25 mouse cellular contexts compared by ENCODE assay signal in genomic region chr9:67823131-67823530, GRCm38 (mm10). TPM values are rescaled to one million over a fixed set of nuclear protein-coding genes. Genes with fewer than 3 reads are reported as not detected.
A peak's percentile ranks its signal among the peaks of the same experiment; 100 is the strongest.
DNase-seq lines count a peak whose midpoint lies in the region; ATAC-seq and TF ChIP-seq lines count a peak whose summit lies in the region.
"Had no signal": no experiment of that assay in that cellular context is flagged by ENCODE, and none has a peak within 500 bp of the region (broad histone marks: within the 10 kb centered on the region; RNA-seq: fewer than 3 reads in every experiment).

No protein-coding gene starts in this region.

- H3K4me3 ChIP-seq in kidney, postnatal 0 days (replicated peaks; ENCODE audit: low read depth, low read length) = no peak overlapping the region
- no peak overlapping the region for H3K4me3 ChIP-seq in kidney, embryonic 16.5 days (ENCODE audit: low read length)
- no peak overlapping the region for H3K4me3 ChIP-seq in embryonic facial prominence, embryonic 11.5 days (ENCODE audit: low read depth, low read length)
- no peak overlapping the region for H3K4me3 ChIP-seq in gastrocnemius, adult 2 months
- no peak overlapping the region for H3K4me3 ChIP-seq in myocyte
- H3K4me3 ChIP-seq: hindbrain, embryonic 12.5 days; kidney, embryonic 15.5 days; limb, embryonic 13.5 days; liver, embryonic 12.5 days; neural tube, embryonic 15.5 days had no signal

- TF ChIP-seq CTCF in kidney, postnatal 0 days (IDR thresholded peaks at IDR 0.05; ENCODE audit: low read depth) = no peak
- no peak for TF ChIP-seq CTCF in gastrocnemius, adult 2 months (IDR thresholded peaks at IDR 0.05)

- no peaks in the 10 kb centered on the region for H3K27me3 ChIP-seq in kidney, postnatal 0 days (ENCODE audit: insufficient read depth, low read length)
- H3K27me3 ChIP-seq in kidney, embryonic 16.5 days (ENCODE audit: insufficient read depth, low read length) = no peaks in the 10 kb centered on the region
- no peaks in the 10 kb centered on the region for H3K27me3 ChIP-seq in embryonic facial prominence, embryonic 11.5 days (ENCODE audit: control insufficient read depth, insufficient read depth, low read length)
- no peaks in the 10 kb centered on the region for H3K27me3 ChIP-seq in myocyte (ENCODE audit: control insufficient read depth, insufficient read depth, insufficient read length)
- H3K27me3 ChIP-seq: hindbrain, embryonic 12.5 days; limb, embryonic 13.5 days; neural tube, embryonic 15.5 days had no signal

- H3K9me3 ChIP-seq in kidney, postnatal 0 days (replicated peaks; ENCODE audit: low read length) = no peaks in the 10 kb centered on the region
- peaks cover 3% of the 10 kb centered on the region; the same call in 1 of the 2 replicates for H3K9me3 ChIP-seq in kidney, embryonic 16.5 days (ENCODE audit: low read length)
- no peaks in the 10 kb centered on the region for H3K9me3 ChIP-seq in embryonic facial prominence, embryonic 11.5 days (replicated peaks; ENCODE audit: control insufficient read depth, low read length)
- H3K9me3 ChIP-seq: hindbrain, embryonic 12.5 days; liver, embryonic 12.5 days had no signal

- WGBS in kidney, postnatal 0 days = 32% methylated on average over 5 of the region's 5 CpGs
- 30% methylated on average over 5 of the region's 5 CpGs for whole genome bisulfite sequencing in kidney, embryonic 16.5 days
- WGBS in embryonic facial prominence, embryonic 11.5 days = 34% methylated on average over 5 of the region's 5 CpGs

- ATAC-seq in kidney, postnatal 0 days (replicated peaks; ENCODE audit: low FRiP score, low read depth) = no peak
- no peak for ATAC-seq in kidney, embryonic 16.5 days (ENCODE audit: low FRiP score, low TSS enrichment)
- no peak for ATAC-seq in embryonic facial prominence, embryonic 11.5 days (replicated peaks; ENCODE audit: insufficient number of reproducible peaks, low FRiP score, low TSS enrichment, low read depth)
- ATAC-seq in granulocyte monocyte progenitor cell, adult 5-6 weeks (replicated peaks; ENCODE audit: poor library complexity, severe bottlenecking) = no peak
- ATAC-seq: activated CD4-positive, CD25-positive, alpha-beta regulatory T cell, adult 4 months; liver, embryonic 12.5 days; midbrain, embryonic 16.5 days had no signal

- intact Hi-C loops in gastrocnemius, adult 2 months (cut with DNase I) = no loop called here

- H3K4me2 ChIP-seq in kidney, postnatal 0 days (ENCODE audit: low read length) = no peak overlapping the region
- H3K4me2 ChIP-seq in kidney, embryonic 16.5 days (replicated peaks; ENCODE audit: low read depth, low read length) = no peak overlapping the region
- no peak overlapping the region for H3K4me2 ChIP-seq in embryonic facial prominence, embryonic 11.5 days (ENCODE audit: low read depth, low read length)
- peak overlapping the region; percentile 32 for H3K4me2 ChIP-seq in myocyte (ENCODE audit: low read depth)
- H3K4me2 ChIP-seq: heart, embryonic 11.5 days; hindbrain, embryonic 12.5 days; kidney, embryonic 15.5 days; limb, embryonic 13.5 days; liver, embryonic 12.5 days; neural tube, embryonic 15.5 days had no signal

- H3K36me3 ChIP-seq in kidney, postnatal 0 days (ENCODE audit: insufficient read depth, low read length) = no peaks in the 10 kb centered on the region
- H3K36me3 ChIP-seq in kidney, embryonic 16.5 days (ENCODE audit: insufficient read depth, low read length) = no peaks in the 10 kb centered on the region
- no peaks in the 10 kb centered on the region for H3K36me3 ChIP-seq in embryonic facial prominence, embryonic 11.5 days (replicated peaks; ENCODE audit: control insufficient read depth, insufficient read depth, low read depth, low read length)
- no peaks in the 10 kb centered on the region for H3K36me3 ChIP-seq in myocyte (ENCODE audit: control insufficient read depth, insufficient read depth)
- H3K36me3 ChIP-seq: hindbrain, embryonic 12.5 days; kidney, embryonic 15.5 days; limb, embryonic 13.5 days; liver, embryonic 12.5 days; neural tube, embryonic 15.5 days had no signal

- H3K4me1 ChIP-seq in kidney, postnatal 0 days (replicated peaks; ENCODE audit: insufficient read depth, low read length) = no peaks in the 10 kb centered on the region
- H3K4me1 ChIP-seq in kidney, embryonic 16.5 days (ENCODE audit: insufficient read depth, low read length) = no peaks in the 10 kb centered on the region
- no peaks in the 10 kb centered on the region for H3K4me1 ChIP-seq in embryonic facial prominence, embryonic 11.5 days (ENCODE audit: control insufficient read depth, insufficient read depth, low read length)
- H3K4me1 ChIP-seq: hindbrain, embryonic 12.5 days; neural tube, embryonic 15.5 days had no signal

- no peak overlapping the region for H3K27ac ChIP-seq in kidney, postnatal 0 days
- no peak overlapping the region for H3K27ac ChIP-seq in kidney, embryonic 16.5 days (ENCODE audit: low read length)
- no peak overlapping the region for H3K27ac ChIP-seq in embryonic facial prominence, embryonic 11.5 days (replicated peaks; ENCODE audit: low read depth, low read length)
- H3K27ac ChIP-seq in gastrocnemius, adult 2 months = peak overlapping the region; percentile 83
- H3K27ac ChIP-seq: hindbrain, embryonic 12.5 days; kidney, embryonic 15.5 days; limb, embryonic 13.5 days; liver, embryonic 12.5 days; neural tube, embryonic 15.5 days; stomach, postnatal 0 days had no signal

- H3K9ac ChIP-seq in kidney, postnatal 0 days (ENCODE audit: low read depth, low read length) = no peak overlapping the region
- no peak overlapping the region for H3K9ac ChIP-seq in kidney, embryonic 16.5 days (replicated peaks; ENCODE audit: low read length)
- H3K9ac ChIP-seq in embryonic facial prominence, embryonic 11.5 days (replicated peaks; ENCODE audit: low read length) = no peak overlapping the region
- H3K9ac ChIP-seq: hindbrain, embryonic 12.5 days; kidney, embryonic 15.5 days; limb, embryonic 13.5 days; liver, embryonic 12.5 days; neural tube, embryonic 15.5 days had no signal

- H3K79me2 ChIP-seq in myocyte (ENCODE audit: control insufficient read depth, insufficient read depth) = no peaks in the 10 kb centered on the region

- TF ChIP-seq POLR2A in myocyte (IDR thresholded peaks at IDR 0.05; ENCODE audit: insufficient read length, low read depth) = no peak

- H3ac ChIP-seq in myocyte (ENCODE audit: control insufficient read depth, insufficient read length) = no peak overlapping the region

- DNase-seq in kidney, postnatal 0 days (ENCODE audit: low spot score) = peak; percentile 36
- DNase-seq in embryonic facial prominence, embryonic 11.5 days (ENCODE audit: low spot score) = peak; percentile 31
- peak; percentile 71 for DNase-seq in gastrocnemius, adult 2 months
- no peak for DNase-seq in spleen, postnatal 36 days (ENCODE audit: low spot score in 2 of 2)
- DNase-seq: adrenal gland, adult 8-10 months; cerebellum, adult 18-20 months; cerebellum, postnatal 14 days; heart, postnatal 14 days; kidney, adult 11 months; lung, adult 18-20 months; thymus, adult 2 months; thymus, postnatal 4 days had no signal

TF ChIP-seq in myocyte, 11 proteins besides CTCF, POLR2A, EP300 and RAD21:
- TF ChIP-seq MYOG (IDR thresholded peaks at IDR 0.05; ENCODE audit: control insufficient read depth in 1 of 3, insufficient read depth in 1 of 3, insufficient read length in 2 of 3, low read depth in 2 of 3) = peak in 1 of 3 experiments; percentile 20
- no peak for TF ChIP-seq POLR2AphosphoS2 (IDR thresholded peaks at IDR 0.05; ENCODE audit: insufficient read length, low read depth)

RNA-seq across cellular contexts. Expression of gene C2cd4a, which starts 9.0 kb away (rescaled TPM):
- 0.32 and 0.61 TPM in 2 replicates for polyA plus RNA-seq in kidney, postnatal 0 days (2015; fragmentation: Nextera tagmentation; extraction: Ambion mirVana)
- 0.44 and 0.54 TPM in 2 replicates for polyA plus RNA-seq in kidney, embryonic 16.5 days (2015; fragmentation: Nextera tagmentation; extraction: Ambion mirVana)
- polyA plus RNA-seq in embryonic facial prominence, embryonic 11.5 days (2014; fragmentation: Nextera tagmentation; extraction: Ambion mirVana) = not detected in 2 replicates
- total RNA-seq in gastrocnemius, adult 2 months (2021) = not detected
- not detected for polyA plus RNA-seq in myocyte (2012; fragmentation: generic; extraction: Trizol)
- total RNA-seq in granulocyte monocyte progenitor cell, adult 5-6 weeks (2014; fragmentation: Nextera tagmentation) = not detected in 2 replicates
- not detected in 2 replicates for total RNA-seq in granulocyte monocyte progenitor cell, adult 5-6 weeks (2017)
- total RNA-seq: heart, postnatal 14 days; megakaryocyte-erythroid progenitor cell, adult 5-6 weeks had no signal
- polyA plus RNA-seq: activated CD4-positive, CD25-positive, alpha-beta regulatory T cell, adult 4 months; hindbrain, embryonic 12.5 days had no signal

RNA-seq across cellular contexts. Expression of gene Vps13c, which starts 17.1 kb away (rescaled TPM):
- 3.6 and 3.7 TPM in 2 replicates for polyA plus RNA-seq in kidney, postnatal 0 days (2015; fragmentation: Nextera tagmentation; extraction: Ambion mirVana)
- polyA plus RNA-seq in kidney, embryonic 16.5 days (2015; fragmentation: Nextera tagmentation; extraction: Ambion mirVana) = 3.2 and 4.6 TPM in 2 replicates
- 4.9 and 5.2 TPM in 2 replicates for polyA plus RNA-seq in embryonic facial prominence, embryonic 11.5 days (2014; fragmentation: Nextera tagmentation; extraction: Ambion mirVana)
- 10 to 100 TPM; 26.1 to 32.9 TPM for total RNA-seq in gastrocnemius, adult 2 months (2021)
- 7.3 TPM for polyA plus RNA-seq in myocyte (2012; fragmentation: generic; extraction: Trizol)
- total RNA-seq in granulocyte monocyte progenitor cell, adult 5-6 weeks (2014; fragmentation: Nextera tagmentation) = 61.5 and 75.6 TPM in 2 replicates
- 56.3 and 67.9 TPM in 2 replicates for total RNA-seq in granulocyte monocyte progenitor cell, adult 5-6 weeks (2017)

Comparison
In these comparisons a context has a peak if more than half of its experiments do, and no peak if none do; other contexts are left out.
1. DNase-seq: peak in kidney, postnatal 0 days (single experiment), embryonic facial prominence, embryonic 11.5 days (single experiment) and gastrocnemius, adult 2 months (single experiment); none in spleen, postnatal 36 days (0 of 2).